Mouse (Mus musculus) thymus, adult 18-20 months (tissue): ENCODE measurements around the gene 1700020N01Rik.

Source experiments
- DNase-seq, 2 experiments: peaks; one replicate each; pipeline ENCODE4 v3.0.0; 2022; ENCODE audit warnings: mixed read lengths in 2 of 2

The 1700020N01Rik gene

DNA sequence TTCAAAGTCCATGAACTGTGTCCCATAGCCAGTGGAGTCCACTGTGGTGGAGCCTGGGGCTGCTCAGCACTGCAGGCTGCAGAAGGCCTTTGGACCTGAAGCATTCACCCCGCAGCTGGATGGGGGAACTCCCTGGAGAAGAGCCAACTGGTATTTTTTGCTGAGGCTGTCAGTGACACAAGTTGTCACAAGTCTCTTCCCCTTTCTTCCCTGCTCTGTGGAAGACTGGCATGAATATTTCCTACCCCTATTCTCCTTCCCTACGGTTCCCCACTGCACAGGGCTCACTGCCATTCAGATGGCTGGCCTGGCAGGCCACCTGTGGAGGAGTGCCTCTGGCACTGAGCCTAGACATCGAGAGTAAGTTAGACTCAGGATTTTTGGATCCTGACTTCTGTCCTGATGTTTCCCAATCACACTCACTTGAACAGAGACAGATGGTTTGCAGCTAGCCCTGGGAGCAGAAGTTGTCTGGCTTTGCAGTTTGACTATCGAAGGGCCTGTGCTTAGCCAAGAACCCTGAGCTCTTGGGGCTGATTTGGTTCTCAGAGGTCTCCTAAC is 12.1 kb downstream of the 1700020N01Rik start:
- no peak for DNase-seq

DNA sequence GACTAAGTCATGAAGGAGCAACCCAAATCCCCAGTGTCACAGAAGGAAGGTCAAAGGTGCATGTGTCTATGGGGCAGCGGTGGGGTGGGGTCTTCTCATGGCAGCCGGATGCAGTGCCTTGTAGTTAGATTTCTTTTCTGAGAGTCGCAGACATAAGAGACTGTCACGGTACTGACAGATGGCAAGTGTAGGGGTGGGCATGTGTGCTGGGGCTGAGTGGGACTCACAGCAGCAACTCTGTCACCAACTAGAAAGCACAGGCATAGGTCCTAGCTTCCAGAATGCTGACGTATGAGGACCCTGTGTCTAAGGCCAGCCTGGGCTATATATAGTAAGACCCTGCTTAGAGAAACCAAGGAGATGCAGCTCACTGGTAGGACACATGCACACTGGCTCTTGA is 12.7 kb downstream of the 1700020N01Rik start:
- DNase-seq = no peak

DNA sequence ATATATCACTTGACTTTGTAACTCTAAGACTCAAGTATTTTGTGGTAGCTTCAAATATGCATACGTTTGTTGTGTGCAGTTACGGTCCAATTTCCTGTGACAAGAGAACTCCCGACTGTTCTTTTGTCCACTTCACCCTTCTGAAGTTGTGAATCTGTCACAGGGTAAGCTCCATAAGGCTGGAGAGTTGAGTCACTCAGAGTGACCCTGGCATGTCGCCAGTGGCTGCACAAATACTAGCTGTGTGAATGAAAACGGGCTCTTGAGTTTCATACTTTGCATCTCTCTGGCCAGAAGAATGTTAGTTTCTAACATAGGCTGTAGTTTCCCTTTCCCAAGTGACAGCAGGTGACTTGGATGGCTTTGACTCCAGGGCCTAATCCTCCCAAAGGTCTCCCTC is 14.0 kb downstream of the 1700020N01Rik start:
- no peak for DNase-seq

DNA sequence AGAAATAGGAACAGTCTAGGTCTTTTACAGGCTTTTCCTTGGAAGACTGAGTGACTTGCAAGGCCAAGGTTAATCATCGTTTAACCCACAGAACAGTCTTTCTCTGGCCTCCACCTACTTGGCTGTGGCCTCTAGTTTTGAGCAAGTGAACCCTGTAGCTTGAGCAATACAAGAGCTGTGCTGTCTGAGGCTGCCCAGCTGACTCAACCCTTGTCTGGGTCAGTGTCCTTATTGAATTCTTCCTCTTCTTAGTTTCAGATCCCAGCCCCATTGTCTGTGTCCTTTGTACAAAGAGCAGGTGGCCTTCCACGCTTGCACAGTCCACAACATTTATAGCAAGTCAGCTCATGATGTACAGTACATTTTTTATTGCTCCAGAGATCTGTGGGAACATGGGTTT is 16.6 kb downstream of the 1700020N01Rik start:
- DNase-seq = no peak

DNA sequence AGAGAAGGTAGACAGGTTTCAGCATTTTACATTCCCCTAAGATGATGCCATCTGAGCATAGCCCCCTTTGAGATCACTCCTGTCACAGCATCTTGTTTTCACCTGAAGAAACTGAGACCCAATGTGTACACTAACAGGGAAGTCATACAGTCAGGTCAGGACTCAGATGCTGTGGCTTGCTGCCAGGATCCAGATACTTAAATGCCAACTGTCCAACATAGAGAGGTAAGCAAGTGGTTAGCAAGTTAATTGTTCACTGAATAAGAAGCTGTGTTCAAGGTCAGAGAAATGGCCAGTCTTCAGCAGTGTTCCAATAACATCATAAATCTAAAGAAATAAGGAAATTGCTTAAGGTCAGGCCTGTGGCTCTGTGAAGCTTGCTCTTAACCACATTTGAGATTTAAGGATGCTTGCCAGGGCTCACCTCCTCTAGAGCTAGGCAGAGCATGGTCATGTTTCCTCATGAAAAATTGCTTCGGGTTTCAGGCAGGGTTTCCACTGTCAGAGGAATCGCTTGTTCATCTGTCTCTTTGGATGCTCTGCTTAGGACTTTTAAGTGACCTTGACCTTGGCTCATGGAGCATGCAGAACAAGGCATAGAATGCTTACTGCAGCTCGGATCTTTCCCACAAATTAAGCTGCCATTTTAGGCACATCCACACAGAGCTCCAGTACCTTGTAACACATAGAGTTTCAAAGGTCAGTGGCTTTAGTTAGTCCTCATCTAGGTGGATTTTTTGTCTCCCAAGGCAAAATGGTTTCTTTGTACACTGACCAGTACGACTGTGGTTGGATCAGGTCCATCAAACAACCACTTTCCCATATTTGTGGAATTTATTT is 20.3 kb downstream of the 1700020N01Rik start:
- no peak for DNase-seq

DNA sequence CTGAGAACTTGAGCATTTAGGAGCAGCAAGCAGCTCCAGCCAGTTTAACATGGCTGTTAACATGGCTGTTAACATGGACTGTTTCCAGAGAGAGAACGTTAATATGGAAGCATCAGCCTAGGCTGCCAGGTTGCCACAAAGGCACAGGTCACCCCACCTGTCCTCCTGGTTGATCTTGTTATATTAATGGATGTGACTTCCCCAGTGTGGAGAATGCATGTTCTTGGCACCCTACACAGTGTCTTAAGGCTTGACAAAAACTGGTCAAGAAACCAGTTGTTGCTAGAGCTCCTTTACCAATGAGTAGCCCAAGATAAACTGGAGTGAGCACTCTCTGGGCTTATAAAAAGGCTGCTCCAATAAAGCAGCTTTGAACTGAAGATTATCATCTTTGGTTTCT is 21.6 kb downstream of the 1700020N01Rik start:
- no peak for DNase-seq

DNA sequence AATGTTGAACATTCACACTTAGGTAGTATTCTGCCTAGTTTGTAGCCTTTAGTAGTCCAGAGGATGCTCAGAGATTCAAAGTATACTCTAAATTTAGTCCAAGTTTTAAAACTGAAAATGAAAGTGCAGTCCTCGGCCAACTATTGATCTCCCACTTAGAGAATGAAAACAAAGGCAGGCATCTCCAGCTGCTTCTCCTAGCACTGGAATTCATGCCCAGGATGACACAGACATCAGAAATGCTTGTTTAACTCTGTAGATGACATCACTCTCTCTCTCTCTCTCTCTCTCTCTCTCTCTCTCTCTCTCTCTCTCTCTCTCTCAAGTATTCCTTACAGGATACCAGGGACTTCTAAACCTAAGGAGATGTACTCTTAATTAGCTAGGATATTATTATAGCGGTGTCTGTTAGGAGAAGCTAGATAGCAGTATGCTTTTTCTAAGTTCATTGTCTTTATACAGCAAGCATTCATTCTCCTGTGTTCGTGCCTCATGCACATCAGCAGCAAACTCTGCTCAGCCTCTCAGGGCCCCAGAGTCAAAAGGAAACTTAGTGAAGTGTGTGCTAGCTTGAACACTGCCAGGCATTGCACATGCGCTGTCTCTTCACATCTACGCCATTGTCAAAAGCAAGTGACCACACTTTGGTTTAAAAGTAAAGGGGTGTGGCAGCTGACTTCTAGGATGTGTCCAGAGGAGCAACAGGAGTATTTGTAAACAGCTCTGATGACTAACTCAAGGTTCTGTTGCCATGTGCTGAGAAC is 26.0 kb downstream of the 1700020N01Rik start:
- no peak for DNase-seq

DNA sequence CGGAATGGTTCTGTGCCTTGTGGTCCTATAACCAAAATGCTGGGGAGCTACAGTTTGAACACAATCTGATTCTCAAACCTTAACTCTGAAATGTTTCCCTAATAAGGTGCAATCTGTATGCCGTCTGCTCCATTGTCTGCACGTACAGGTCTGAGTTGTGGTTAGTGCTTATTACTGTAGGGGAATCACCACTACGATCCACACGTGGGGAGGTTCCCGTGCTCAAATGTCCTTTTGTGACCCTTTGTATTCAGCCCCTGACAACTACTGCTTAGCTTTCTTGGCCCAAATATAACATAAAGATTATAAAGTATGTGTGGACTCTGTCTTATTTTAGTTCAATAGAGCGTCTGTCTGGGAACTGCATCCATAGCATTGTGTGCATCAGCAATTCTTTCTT is 29.1 kb downstream of the 1700020N01Rik start:
- DNase-seq = no peak

DNA sequence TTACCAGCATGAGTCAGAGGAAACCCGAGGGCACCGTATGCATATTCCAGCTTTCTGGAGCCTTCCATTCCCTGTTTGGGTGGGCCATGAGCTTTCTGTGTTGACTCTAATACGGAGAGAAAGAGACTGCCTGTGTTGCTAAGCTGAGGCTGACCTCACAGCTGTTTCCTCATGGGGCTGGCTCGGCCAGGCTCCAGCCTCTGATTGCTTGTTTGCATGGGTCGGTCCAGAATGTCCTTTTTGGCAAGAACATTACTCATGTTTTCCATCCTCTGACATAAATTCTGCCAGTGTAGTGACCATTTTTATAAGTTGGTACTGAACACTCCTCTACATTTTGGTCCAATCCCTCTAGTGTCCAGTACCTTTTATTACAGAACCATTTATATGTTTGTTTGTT is 35.6 kb downstream of the 1700020N01Rik start:
- DNase-seq = no peak

DNA sequence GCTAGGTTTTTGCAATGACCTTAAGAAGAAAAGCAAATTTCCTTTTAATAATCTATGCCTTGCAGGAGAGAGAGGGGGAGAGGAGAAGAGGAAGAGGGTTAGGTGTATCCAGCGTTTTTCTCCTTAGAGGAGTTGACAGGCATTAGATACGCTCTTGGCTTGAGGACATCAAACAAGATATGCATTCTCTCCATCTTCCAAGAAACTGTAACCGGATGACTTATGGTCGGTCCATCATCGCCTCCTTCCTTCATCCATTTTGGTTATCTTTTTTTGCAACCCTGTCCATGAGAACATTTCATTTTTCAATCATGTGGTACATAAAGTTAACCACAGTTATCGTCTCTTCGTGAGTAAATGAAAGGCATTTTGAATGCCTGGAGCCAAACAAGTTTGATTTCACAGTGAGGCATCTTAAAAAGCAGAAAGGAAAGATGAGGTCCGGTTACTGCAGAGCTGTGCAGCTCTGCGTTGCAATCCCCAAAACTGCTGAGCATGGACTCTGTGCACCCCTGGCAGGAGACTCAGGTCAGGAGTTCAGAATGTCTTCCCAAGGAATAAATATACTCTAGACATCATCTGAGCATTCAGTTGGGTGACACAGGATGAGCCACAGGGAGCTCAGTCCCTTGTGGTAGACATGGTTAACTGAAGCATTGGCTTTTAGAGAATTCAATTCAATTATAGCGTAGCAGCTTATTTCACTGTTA is 36.2 kb downstream of the 1700020N01Rik start:
- no peak for DNase-seq

DNA sequence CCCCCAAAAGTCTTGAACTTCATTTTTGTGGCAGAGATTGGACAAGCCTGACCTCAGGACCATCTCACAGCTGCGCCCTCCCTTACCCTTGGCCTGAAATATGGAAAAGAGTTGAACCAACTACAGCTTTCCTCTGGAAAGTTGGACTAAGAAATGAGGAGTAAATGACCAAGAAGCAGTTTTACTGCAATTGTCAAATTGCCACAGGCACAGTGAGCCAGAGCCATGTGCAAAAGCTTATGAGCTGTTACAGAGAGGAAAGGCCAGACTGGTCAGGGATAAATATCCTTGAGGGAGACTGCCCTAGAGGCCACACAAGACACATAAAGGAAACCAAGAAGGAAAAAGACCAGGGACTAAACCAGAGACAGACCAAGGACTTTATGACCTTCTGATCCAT is 38.5 kb downstream of the 1700020N01Rik start:
- DNase-seq = no peak

DNA sequence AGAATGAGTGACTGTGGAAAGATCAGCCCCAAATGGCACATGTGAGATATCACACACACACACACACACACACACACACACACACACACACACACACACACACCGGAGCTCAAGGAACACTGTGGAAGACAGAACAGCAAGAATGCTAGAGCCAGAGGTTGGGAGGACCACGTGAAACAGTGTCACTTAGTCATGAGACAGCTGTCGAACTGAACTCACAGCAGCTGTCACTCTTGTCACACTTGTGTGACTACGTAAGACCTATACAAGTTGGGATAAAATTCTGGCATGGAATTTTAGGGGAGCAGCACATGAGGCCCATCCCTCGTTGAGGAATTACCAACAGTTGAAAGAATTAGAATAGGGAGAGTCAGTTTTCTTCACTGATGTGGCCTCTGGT is 39.7 kb downstream of the 1700020N01Rik start:
- DNase-seq = no peak

DNA sequence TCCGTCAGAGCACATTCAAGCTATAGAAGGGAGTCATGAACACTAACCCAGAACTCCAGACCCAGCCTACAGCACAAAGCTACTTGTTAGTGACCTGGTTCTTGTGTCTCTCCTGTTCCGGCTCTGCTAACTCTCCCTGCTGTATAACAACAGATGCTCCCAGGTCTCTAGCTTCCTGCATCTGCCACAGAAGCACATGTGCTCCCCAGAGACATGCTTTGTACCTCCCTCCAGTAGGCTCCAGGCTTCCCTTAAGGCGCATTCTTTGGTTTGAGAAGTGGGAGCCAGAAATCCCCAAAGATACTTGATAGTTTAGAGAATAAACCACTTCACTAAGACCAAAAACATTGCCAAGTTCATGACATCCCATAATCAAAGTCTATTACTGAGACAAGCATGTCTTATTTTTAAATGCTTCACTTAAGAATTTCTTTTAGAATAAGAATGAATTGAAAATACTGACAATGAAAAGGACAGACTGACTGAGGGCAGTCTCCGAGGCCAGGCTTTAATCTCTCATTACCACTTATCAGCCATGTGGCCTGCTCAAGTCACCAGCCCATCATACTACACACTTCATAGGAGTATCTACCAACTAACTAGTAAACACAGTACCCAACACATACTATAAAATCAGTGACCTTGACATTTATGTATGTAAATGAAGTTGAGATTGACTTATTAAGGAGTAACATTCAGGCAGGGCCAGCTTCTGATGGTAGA is 43.2 kb downstream of the 1700020N01Rik start:
- DNase-seq = no peak

DNA sequence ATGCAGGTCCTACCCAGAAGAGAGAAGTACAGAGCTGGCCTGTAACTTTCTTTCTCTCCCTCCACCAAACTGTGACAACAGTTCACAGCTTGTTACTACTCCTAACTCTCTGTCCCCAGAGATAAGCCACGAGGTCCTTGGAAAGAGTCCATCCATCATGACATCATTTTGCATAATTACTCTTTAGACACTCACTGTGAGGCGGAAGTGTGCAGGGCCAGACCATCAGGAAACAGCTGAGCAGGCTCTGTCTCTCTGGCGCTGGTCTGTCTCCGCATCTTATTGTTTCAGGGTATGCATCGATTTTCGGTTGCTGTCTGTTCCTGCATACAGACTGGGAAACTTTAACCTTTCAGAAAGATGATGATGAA is 43.8 kb downstream of the 1700020N01Rik start:
- DNase-seq = no peak

DNA sequence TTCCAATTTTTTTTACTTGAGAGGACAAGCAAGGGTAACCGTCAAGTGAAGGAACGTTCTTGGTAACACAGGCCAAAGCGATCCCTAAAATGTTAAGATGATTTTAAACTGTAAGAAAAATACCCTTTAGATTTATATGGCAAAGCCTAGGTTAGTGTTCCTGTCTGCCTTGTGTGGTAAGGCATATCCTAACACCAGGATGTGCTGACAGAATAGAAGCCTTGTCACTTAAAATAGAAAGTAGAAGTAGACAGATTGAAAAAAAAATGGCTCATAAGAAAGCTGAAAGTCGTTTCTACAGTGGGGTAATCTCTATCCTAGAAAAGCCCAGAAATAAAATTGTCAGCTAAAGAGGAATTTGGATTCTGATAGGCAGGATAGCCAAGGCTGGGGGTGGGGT is 58.4 kb downstream of the 1700020N01Rik start:
- DNase-seq = no peak

DNA sequence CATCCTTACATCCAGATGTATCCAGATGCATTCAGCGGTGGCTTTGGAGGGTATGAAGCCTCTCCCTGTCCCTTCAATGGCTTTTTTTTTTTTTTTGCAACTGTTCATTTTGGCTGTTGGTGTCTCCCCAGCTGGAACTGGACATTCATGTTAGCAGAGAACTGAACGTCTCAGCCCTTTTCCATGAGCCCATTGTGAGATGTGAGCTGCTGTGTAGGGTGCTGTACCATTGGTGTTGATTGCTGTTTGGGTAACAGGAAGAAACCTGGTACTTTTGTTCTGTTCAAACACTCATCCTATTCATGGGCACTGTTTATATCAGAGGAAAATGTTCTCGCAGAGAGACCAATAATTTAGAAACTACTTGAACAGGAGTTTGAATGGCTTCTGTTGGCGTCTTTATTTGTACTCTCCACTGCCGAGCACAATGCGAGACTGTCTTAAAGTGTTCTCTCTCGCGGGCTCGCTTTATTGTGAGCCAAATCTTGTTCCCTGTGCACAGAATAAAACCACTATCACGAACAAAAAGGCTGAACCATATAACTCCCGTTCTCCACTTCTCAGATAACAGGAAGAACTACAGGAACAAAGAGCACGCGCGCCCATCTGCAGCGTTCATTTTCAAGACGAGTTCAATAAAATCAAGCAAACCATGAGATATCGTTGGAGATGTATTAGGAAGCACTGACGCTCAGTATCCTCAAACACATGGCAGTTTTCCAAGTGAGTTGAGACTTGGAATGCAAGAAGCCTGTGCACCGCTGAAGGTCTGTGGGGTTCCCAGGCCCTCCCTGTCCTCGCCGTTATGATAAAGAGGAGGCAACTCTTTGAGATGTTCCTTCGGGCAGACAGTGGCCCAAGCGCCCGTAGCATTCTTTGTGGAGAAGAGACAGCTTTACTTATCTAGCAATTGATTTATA is 59.7 kb downstream of the 1700020N01Rik start:
- DNase-seq = no peak

DNA sequence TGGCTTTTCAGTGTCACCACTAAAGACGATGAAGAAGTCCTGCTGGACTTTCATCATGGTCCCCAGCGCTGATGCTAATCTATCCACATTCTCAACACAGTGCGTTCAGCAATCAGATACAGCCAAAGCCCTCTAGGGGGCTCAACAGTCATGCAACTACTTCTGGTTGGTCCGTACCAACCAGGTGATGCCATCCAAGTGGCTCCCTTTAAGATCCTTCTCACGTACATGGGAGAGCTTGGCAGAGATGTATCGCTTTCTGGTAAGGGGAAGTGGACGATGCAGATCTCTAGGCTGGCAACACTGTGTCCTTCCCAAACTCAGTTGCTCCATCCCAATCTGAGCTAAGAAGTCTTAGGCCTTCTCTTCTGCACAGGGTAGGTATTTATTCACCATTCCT is 60.5 kb downstream of the 1700020N01Rik start:
- DNase-seq = no peak

DNA sequence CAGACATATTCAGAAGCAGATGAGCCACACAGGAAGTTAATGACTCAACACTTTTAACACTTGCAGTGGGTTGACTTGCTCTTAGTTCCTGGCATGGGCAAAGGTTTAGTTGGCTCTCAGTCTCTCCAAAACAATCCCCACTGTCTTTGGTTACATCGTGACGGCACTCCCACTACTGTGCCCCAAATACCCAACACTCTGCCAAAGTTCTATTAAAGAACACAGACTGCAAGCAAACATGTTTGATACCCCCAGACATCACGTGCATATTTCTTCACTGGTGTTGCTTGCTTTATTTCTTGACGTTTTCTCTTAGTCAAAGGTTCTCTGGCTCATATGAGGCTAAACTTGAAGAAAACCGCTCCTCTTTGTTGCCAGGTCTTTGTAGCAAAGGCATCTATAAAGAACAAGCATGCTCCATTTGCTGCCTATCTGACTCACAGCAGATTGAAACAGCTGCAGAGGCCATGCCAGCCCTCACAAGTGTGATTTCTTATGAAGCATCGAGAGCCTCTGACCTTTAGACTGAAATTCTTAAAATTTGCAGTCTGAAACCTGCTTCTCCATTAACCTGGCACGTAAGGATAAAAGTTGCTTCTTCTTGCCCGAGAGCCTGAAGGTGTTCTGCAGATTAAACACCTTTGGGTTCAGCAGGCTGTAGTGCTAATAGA is 66.8 kb downstream of the 1700020N01Rik start:
- DNase-seq = no peak

DNA sequence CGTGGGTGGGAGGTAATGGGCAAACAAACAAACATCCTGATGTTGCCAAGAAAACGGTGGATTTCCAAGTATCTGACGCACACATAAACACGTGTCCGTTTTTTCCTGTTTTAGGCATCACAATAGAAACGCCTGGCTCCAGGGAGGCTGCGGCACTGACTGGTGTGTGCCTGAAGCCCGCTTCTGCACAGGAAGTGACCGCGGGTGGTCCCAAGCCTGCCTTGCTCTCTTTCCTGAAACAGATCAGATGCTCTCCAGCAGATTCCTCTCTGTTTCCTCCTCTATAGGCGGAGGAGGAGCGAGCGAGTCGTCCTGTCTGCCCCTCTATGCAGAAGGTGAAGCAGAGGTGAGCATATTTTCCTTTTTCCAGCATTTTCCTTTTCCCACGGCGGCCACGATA is 76.0 kb downstream of the 1700020N01Rik start:
- DNase-seq = no peak

DNA sequence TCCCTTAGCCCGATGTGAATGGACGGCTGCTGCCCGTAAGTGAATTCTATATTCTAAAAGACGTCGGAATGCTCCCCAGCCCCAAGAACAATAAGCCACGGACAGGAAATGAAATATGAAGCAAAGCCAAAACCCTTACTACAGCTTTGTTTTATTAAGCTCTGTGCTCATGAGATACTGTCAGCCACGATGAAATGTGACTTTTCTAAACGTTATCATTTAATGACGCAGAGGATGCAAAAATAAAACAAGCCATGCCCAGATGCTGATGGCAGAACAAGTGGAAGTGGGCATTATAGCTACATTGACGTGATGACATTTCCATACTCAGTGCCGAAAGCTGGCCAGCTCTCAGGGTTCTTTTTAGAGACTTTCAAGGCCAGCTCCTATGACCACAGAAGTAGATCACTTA is 76.8 kb downstream of the 1700020N01Rik start:
- DNase-seq = no peak

DNA sequence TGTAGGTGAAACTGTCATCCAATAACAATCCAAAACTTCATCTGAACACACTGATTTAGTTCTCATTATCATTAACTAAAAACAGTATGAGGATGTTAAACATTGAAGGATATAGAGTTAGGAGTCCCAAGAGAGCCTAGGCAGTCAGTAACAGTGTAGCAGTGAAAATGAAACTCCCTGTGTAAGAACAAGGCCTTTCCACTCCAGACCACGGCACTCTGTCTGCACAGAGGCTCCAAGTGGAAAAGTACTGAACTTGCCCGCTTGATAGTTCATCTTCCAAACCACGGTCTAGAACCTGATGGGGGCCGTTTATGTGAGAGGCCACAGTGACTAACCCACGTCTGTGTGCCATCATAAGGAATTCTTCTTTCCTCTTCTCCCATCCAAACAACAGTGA is 77.2 kb downstream of the 1700020N01Rik start:
- DNase-seq = no peak
